Mouse (Mus musculus): ENCODE results near the gene Zfc3h1.

DNA sequence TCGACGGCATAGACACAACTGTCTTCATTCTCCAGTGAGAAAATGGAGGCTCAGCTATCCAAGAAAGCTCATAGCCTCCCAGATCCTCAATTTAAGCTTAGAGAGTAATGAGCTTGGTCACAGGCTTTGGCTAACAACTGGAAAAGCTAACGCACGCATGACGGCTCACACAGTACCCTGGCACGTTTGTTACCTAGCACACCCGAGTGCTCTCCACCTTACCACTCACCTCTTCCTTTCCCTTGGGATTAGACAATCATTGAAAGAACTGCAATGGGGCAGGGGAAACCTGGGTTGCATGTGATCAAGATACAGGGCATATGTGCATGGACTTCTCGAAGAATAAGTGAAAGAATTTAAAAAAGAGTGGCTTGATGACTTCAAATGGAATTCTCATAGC lies 83.2 kb downstream of the Zfc3h1 start:
- TF ChIP-seq GATA1 (IDR thresholded peaks at IDR 0.05; ENCODE audit: low read length), result no peak
- TF ChIP-seq TAL1 (IDR thresholded peaks at IDR 0.05; ENCODE audit: low read length), result no peak

Data from erythroblast, embryonic 14.5 days (primary cell).